Mouse (Mus musculus) ES-E14 (cell line): ENCODE measurements around the gene Prr14. TPM values are rescaled to one million over a fixed set of nuclear protein-coding genes. Genes with fewer than 3 reads are reported as not detected.

Experiments used
- DNase-seq: peaks from one replicate; pipeline ENCODE4 v3.0.0-alpha.2; 2013; ENCODE audit warnings: low read depth, low spot score
- H3K27ac ChIP-seq: 2 replicates; pipeline ENCODE4 v1.5.1; 2012; ENCODE audit warnings: low read depth, mild to moderate bottlenecking, low read length, moderate library complexity, mixed read lengths; ENCODE audit not compliant: poor library complexity, insufficient read depth, severe bottlenecking
- H3K36me3 ChIP-seq: 2 replicates; pipeline ENCODE4 v1.6.1; 2012; ENCODE audit warnings: mild to moderate bottlenecking, low read length, moderate library complexity, mixed read lengths; ENCODE audit not compliant: control insufficient read depth, poor library complexity, insufficient read depth, severe bottlenecking
- H3K4me1 ChIP-seq, 2 experiments: fragments of 150-350 bp in 1 of 2; sonication (generic) in 1 of 2; 2 replicates each; pipeline ENCODE4 v1.6.1; 2012; ENCODE audit warnings: low read length in 2 of 2, mild to moderate bottlenecking in 1 of 2, mixed read lengths in 1 of 2; ENCODE audit not compliant: control insufficient read depth in 2 of 2, insufficient read depth in 2 of 2, poor library complexity in 1 of 2
- H3K4me3 ChIP-seq, 2 experiments: fragments of 150-350 bp in 1 of 2; sonication (generic) in 1 of 2; 2 replicates each; pipeline ENCODE4 v1.5.1; 2012; ENCODE audit warnings: low read length in 2 of 2, low read depth in 1 of 2, mild to moderate bottlenecking in 1 of 2, mixed read lengths in 1 of 2; ENCODE audit not compliant: insufficient read depth in 1 of 2, poor library complexity in 1 of 2, severe bottlenecking in 1 of 2
- H3K9ac ChIP-seq: 2 replicates; pipeline ENCODE4 v1.6.1; 2012; ENCODE audit warnings: low read depth, mild to moderate bottlenecking, low read length, mixed read lengths; ENCODE audit not compliant: poor library complexity, insufficient read depth, severe bottlenecking
- H3K9me3 ChIP-seq: fragments of 150-350 bp; sonication (generic); 2 replicates; pipeline ENCODE4 v1.6.1; 2012; ENCODE audit warnings: low read depth, mild to moderate bottlenecking, low read length; ENCODE audit not compliant: control insufficient read depth, insufficient read depth
- CHD2 ChIP-seq: IDR thresholded peaks from 2 replicates; pipeline ENCODE4 v1.6.1; 2014; ENCODE audit warnings: mild to moderate bottlenecking, low read depth, low read length, inconsistent platforms
- HCFC1 ChIP-seq: IDR thresholded peaks from 2 replicates; pipeline ENCODE4 v1.6.1; 2012; ENCODE audit warnings: low read length, inconsistent platforms, borderline replicate concordance; ENCODE audit not compliant: insufficient read depth
- MAFK ChIP-seq: IDR thresholded peaks from 2 replicates; pipeline ENCODE4 v1.6.1; 2014; ENCODE audit warnings: mild to moderate bottlenecking, low read depth, low read length, inconsistent platforms; ENCODE audit not compliant: insufficient read depth
- ZC3H11A ChIP-seq: IDR thresholded peaks from 2 replicates; pipeline ENCODE4 v1.6.1; 2012; ENCODE audit warnings: low read depth, mild to moderate bottlenecking, inconsistent platforms, low read length, borderline replicate concordance
- ZNF384 ChIP-seq: IDR thresholded peaks from 2 replicates; pipeline ENCODE4 v1.6.1; 2012; ENCODE audit warnings: low read depth, low read length, inconsistent platforms
- in situ Hi-C, 2 experiments: fragments of 600-800 bp; cut with MboI; formaldehyde crosslinking; loops; one replicate each; pipeline ENCODE4 v1.15.1; 2025; ENCODE audit warnings: low sequenced_read_pairs in 2 of 2, inconsistent platforms in 1 of 2; ENCODE audit not compliant: unreplicated experiment in 2 of 2
- total RNA-seq: library from RNA; depleted of rRNA; stranded (reverse); fragments of 300-350 nt; gene quantifications from 2 replicates; pipeline ENCODE4 v1.2.3, GENCODE M21; 2012

Prr14 gene
- total RNA-seq, 1 experiment, result 17.1 TPM

- peaks cover 29% of the 10 kb centered on the region for H3K36me3 ChIP-seq
Measured at GRCm38 (mm10) chr7:127473705-127474104, 14.3 kb downstream of the Prr14 start.

GRCm38 (mm10) chr7:127474378-127475070 lies 15.1 kb downstream of the Prr14 start:
- Histone ChIP-seq H3K9me3 (no peaks in the 10 kb centered on the region), H3K36me3 (peaks cover 27% of the 10 kb centered on the region), H3K9ac (no peak overlapping the region), H3K27ac (no peak overlapping the region), H3K4me1 (peaks cover 2 to 3% of the 10 kb centered on the region in 2 experiments; a peak in 1 of 4 replicates), H3K4me3 (no peak overlapping the region)
- in situ Hi-C loops, result no loop called here
- DNase-seq, result no peak
- TF ChIP-seq MAFK (no peak), CHD2 (no peak), ZNF384 (no peak), ZC3H11A (no peak), HCFC1 (no peak)

More at GRCm38 (mm10) chr7:127473705-127474104, 14.3 kb downstream of the Prr14 start:
- TF ChIP-seq ZC3H11A (no peak), MAFK (no peak), ZNF384 (no peak), HCFC1 (no peak), CHD2 (no peak)
- H3K4me3 ChIP-seq, result no peak overlapping the region
- DNase-seq, result no peak
- H3K27ac ChIP-seq, result no peak overlapping the region
- H3K9ac ChIP-seq, result peak overlapping the region; percentile 23; the same call in 1 of the 2 replicates
- no peaks in the 10 kb centered on the region for H3K9me3 ChIP-seq
- in situ Hi-C loops, result no loop called here
- peaks cover 2 to 3% of the 10 kb centered on the region in 2 experiments; a peak in 1 of 4 replicates for H3K4me1 ChIP-seq

- no peak overlapping the region for H3K9ac ChIP-seq
- no peak overlapping the region for H3K27ac ChIP-seq
- TF ChIP-seq ZNF384 (no peak), ZC3H11A (no peak), HCFC1 (no peak), MAFK (no peak), CHD2 (no peak)
- peaks cover 2 to 8% of the 10 kb centered on the region in 2 experiments; a peak in 1 of 4 replicates for H3K4me1 ChIP-seq
- no peak overlapping the region for H3K4me3 ChIP-seq
- DNase-seq, result no peak
- H3K9me3 ChIP-seq, result no peaks in the 10 kb centered on the region
- peaks cover 27% of the 10 kb centered on the region for H3K36me3 ChIP-seq
- in situ Hi-C loops, result no loop called here
Measured at GRCm38 (mm10) chr7:127475186-127475740, 15.9 kb downstream of the Prr14 start.

- TF ChIP-seq ZNF384 (no peak), CHD2 (no peak), ZC3H11A (no peak), MAFK (no peak), HCFC1 (no peak)
- Histone ChIP-seq H3K4me3 (no peak overlapping the region), H3K9ac (no peak overlapping the region), H3K36me3 (peaks cover 27% of the 10 kb centered on the region), H3K4me1 (peaks cover 5 to 9% of the 10 kb centered on the region in 2 experiments; a peak in 1 of 4 replicates), H3K9me3 (no peaks in the 10 kb centered on the region), H3K27ac (no peak overlapping the region)
- in situ Hi-C loops, result no loop called here
- DNase-seq, result no peak
Measured at GRCm38 (mm10) chr7:127476336-127476735, 16.9 kb downstream of the Prr14 start.
